Mouse (Mus musculus): ENCODE data around the gene Supt4a. TPM values are rescaled to one million over a fixed set of nuclear protein-coding genes. Genes with fewer than 3 reads are reported as not detected.
A peak's percentile ranks its signal among the peaks of the same experiment; 100 is the strongest.

Gene Supt4a
- polyA plus RNA-seq, 1 experiment: 158 TPM

- no peaks in the 10 kb centered on the region; the same call in 1 of the 2 replicates for H3K4me1 ChIP-seq (ENCODE audit: control insufficient read depth, insufficient read depth, low read length)
- no peak overlapping the region for H3K27ac ChIP-seq (ENCODE audit: insufficient read depth, low read length)
- 1% methylated on average over 3 of the region's 3 CpGs for WGBS
Observed at GRCm38 (mm10) chr11:87759609-87760005, 22.3 kb downstream of the Supt4a start.

GRCm38 (mm10) chr11:87760301-87761081 lies 23.1 kb downstream of the Supt4a start, which contains the start of gene Tspoap1:
Gene Tspoap1, plus strand, starts transcription at chr11:87760541.
- DNase-seq: peak; percentile 77 to 82
- WGBS: 2% methylated on average over 23 of the region's 23 CpGs
- Histone ChIP-seq H3K27me3 (ENCODE audit: control insufficient read depth, insufficient read depth, low read length) (no peaks in the 10 kb centered on the region), H3K4me1 (ENCODE audit: control insufficient read depth, insufficient read depth, low read length) (peaks cover 3% of the 10 kb centered on the region; the same call in 1 of the 2 replicates), H3K27ac (ENCODE audit: insufficient read depth, low read length) (peak within 1 kb of the TSS; percentile 74), H3K4me3 (replicated peaks; ENCODE audit: insufficient read depth, low read depth, low read length) (peak within 1 kb of the TSS; percentile 85)
- TF ChIP-seq POLR2A (IDR thresholded peaks at IDR 0.05; ENCODE audit: borderline replicate concordance, insufficient read depth, low read length) (peak; percentile 70; the same call in 1 of the 2 replicates), CTCF (IDR thresholded peaks at IDR 0.05; ENCODE audit: borderline replicate concordance, insufficient read depth, low read depth, low read length) (no peak)

More at GRCm38 (mm10) chr11:87759609-87760005, 22.3 kb downstream of the Supt4a start:
- DNase-seq: peak in 1 of 2 experiments; percentile 50
- no peak overlapping the region for H3K4me3 ChIP-seq (replicated peaks; ENCODE audit: insufficient read depth, low read depth, low read length)
- no peaks in the 10 kb centered on the region for H3K27me3 ChIP-seq (ENCODE audit: control insufficient read depth, insufficient read depth, low read length)
- TF ChIP-seq CTCF (IDR thresholded peaks at IDR 0.05; ENCODE audit: borderline replicate concordance, insufficient read depth, low read depth, low read length) (peak; percentile 40; the same call in 1 of the 2 replicates), POLR2A (IDR thresholded peaks at IDR 0.05; ENCODE audit: borderline replicate concordance, insufficient read depth, low read length) (no peak)

- DNase-seq: peak; percentile 48 to 69
- H3K27ac ChIP-seq (ENCODE audit: insufficient read depth, low read length): peak overlapping the region; percentile 74
- H3K27me3 ChIP-seq (ENCODE audit: control insufficient read depth, insufficient read depth, low read length): no peaks in the 10 kb centered on the region
- 10% methylated on average over 11 of the region's 11 CpGs for WGBS
- TF ChIP-seq POLR2A (IDR thresholded peaks at IDR 0.05; ENCODE audit: borderline replicate concordance, insufficient read depth, low read length): no peak
- TF ChIP-seq CTCF (IDR thresholded peaks at IDR 0.05; ENCODE audit: borderline replicate concordance, insufficient read depth, low read depth, low read length): no peak
- H3K4me3 ChIP-seq (replicated peaks; ENCODE audit: insufficient read depth, low read depth, low read length): peak overlapping the region; percentile 85
- H3K4me1 ChIP-seq (ENCODE audit: control insufficient read depth, insufficient read depth, low read length): peaks cover 3% of the 10 kb centered on the region; the same call in 1 of the 2 replicates
Observed at GRCm38 (mm10) chr11:87761181-87761721, 23.9 kb downstream of the Supt4a start.

- Histone ChIP-seq H3K4me3 (replicated peaks; ENCODE audit: insufficient read depth, low read depth, low read length) (peak overlapping the region; percentile 85), H3K27ac (ENCODE audit: insufficient read depth, low read length) (peak overlapping the region; percentile 74), H3K4me1 (ENCODE audit: control insufficient read depth, insufficient read depth, low read length) (peaks cover 3% of the 10 kb centered on the region; the same call in 1 of the 2 replicates), H3K27me3 (ENCODE audit: control insufficient read depth, insufficient read depth, low read length) (no peaks in the 10 kb centered on the region)
- peak in 1 of 2 experiments; percentile 50 for DNase-seq
- TF ChIP-seq CTCF (IDR thresholded peaks at IDR 0.05; ENCODE audit: borderline replicate concordance, insufficient read depth, low read depth, low read length) (no peak), POLR2A (IDR thresholded peaks at IDR 0.05; ENCODE audit: borderline replicate concordance, insufficient read depth, low read length) (no peak)
- 16% methylated on average over 14 of the region's 14 CpGs for WGBS
Observed at GRCm38 (mm10) chr11:87761806-87762701, 24.7 kb downstream of the Supt4a start.

- H3K4me3 ChIP-seq (replicated peaks; ENCODE audit: insufficient read depth, low read depth, low read length): peak overlapping the region; percentile 85
- no peak for TF ChIP-seq CTCF (IDR thresholded peaks at IDR 0.05; ENCODE audit: borderline replicate concordance, insufficient read depth, low read depth, low read length)
- TF ChIP-seq POLR2A (IDR thresholded peaks at IDR 0.05; ENCODE audit: borderline replicate concordance, insufficient read depth, low read length): 0 out of 2 replicates have a peak, but pooled peaks have one; percentile 18
- H3K4me1 ChIP-seq (ENCODE audit: control insufficient read depth, insufficient read depth, low read length): peaks cover 3% of the 10 kb centered on the region; the same call in 1 of the 2 replicates
- H3K27me3 ChIP-seq (ENCODE audit: control insufficient read depth, insufficient read depth, low read length): no peaks in the 10 kb centered on the region
- DNase-seq: peak in 1 of 2 experiments; percentile 65
- peak overlapping the region; percentile 74 for H3K27ac ChIP-seq (ENCODE audit: insufficient read depth, low read length)
- WGBS: 5% methylated on average over 12 of the region's 12 CpGs
Observed at GRCm38 (mm10) chr11:87762702-87763385, 25.5 kb downstream of the Supt4a start.

- Histone ChIP-seq H3K27ac (ENCODE audit: insufficient read depth, low read length) (peak overlapping the region; percentile 74), H3K27me3 (ENCODE audit: control insufficient read depth, insufficient read depth, low read length) (no peaks in the 10 kb centered on the region), H3K4me3 (replicated peaks; ENCODE audit: insufficient read depth, low read depth, low read length) (peak overlapping the region; percentile 85), H3K4me1 (ENCODE audit: control insufficient read depth, insufficient read depth, low read length) (peaks cover 3% of the 10 kb centered on the region; the same call in 1 of the 2 replicates)
- TF ChIP-seq POLR2A (IDR thresholded peaks at IDR 0.05; ENCODE audit: borderline replicate concordance, insufficient read depth, low read length): peak; percentile 55; the same call in 1 of the 2 replicates
- no peak for TF ChIP-seq CTCF (IDR thresholded peaks at IDR 0.05; ENCODE audit: borderline replicate concordance, insufficient read depth, low read depth, low read length)
- peak; percentile 83 to 86 for DNase-seq
- 1% methylated on average over 17 of the region's 17 CpGs for WGBS
Observed at GRCm38 (mm10) chr11:87763511-87763987, 26.2 kb downstream of the Supt4a start.

All from cerebellum, adult 2 months (tissue).